Mouse (Mus musculus) inflammation-experienced regulatory T-cells, adult 6 months (primary cell): ENCODE results near the gene Krt81. TPM values are rescaled to one million over a fixed set of nuclear protein-coding genes. Genes with fewer than 3 reads are reported as not detected.
A peak's percentile ranks its signal among the peaks of the same experiment; 100 is the strongest.

ENCODE experiments used
- ATAC-seq: one replicate; pipeline ENCODE4 v1.8.0; 2017
- polyA plus RNA-seq, 3 experiments: library from polyadenylated mRNA; unstranded; fragments of 100-300 nt; shearing (Covaris generic); gene quantifications; one replicate each; pipeline ENCODE4 v1.2.1; 2017

Gene Krt81
- not detected for polyA plus RNA-seq

DNA sequence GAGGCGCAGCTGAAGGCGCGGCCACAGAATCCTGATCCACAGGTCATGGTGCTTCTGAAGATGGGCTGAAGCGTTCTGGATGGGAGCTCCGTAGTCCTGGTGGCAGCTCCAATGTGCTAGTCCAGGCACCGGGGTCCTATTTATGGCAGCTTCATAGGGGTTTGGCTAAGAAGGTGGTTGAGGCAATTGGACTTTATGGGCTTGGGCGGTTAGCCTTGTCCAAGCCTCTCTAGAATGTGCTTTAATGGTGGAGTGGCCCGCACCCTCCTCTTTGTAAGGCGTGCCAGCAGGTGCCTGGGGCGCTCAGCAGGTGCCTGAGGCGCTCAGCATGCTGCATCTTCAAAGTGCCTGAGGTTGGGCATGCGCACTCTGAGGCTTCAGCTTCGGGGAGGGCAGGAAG, at the start of gene Krt81:
TSS of gene Krt81 (minus strand) at position 101 of the 400 bp plus-strand sequence.
- ATAC-seq = no peak

DNA sequence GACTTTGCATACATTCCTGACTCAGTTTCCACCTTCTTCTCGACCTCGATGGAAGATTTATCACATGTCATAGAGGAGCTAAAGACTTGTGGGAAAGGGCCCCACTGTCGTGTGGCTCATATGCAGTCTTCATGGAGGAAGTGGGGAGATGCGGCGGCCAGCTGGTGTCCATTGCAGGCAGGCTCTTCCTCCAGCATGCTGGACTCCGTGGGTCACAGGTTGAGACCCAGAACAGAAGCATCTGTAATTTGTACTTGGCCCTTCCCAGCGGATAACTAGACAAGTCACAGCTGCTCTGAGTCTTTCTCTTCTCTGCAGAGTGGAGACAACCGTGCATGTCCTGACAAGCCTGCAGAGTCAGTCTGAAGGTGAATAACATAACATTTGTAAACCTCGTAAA, 44.7 kb upstream of the Krt81 start:
- ATAC-seq = no peak

DNA sequence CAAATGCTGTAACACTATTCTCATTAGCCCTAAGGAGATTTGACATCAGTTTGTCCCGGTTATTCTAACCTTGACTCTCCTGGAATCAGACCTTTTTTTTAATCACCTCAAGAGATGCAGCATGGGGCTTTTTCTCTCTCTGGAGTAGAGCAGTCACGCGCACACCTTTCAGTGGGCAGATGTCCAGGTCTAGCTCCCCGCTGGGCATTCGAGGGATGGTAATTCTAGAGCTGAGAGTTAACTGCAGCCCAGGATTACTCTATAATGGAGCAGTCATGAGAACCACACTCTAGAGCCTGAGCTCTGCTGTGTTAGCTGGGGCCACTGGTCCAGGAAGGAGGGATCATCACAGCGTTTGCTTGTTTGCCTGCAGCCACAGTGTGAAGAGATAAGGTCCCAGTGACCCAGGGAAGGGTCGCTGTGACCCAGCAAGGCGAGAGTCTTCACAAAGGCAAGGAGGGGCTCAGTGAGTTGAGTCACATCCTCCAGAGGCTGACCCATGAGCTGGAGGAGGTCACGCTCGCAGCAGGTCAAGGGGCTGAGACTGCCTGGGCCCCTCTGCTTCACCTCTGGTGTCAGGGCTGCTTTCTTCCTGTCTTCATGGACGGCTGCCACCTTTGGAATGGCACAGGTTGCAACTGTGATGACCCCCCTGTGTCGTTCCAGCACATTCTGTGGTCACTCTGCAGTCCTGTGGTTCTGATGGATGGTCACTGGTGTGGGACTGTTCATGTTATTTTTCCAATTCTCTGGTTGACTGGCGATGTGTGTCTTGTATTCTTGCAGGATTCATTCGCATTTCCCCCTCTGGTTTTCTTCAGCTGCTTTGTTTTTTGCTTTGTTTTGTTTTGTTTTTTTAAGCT, 43.6 kb upstream of the Krt81 start:
- no peak for ATAC-seq

DNA sequence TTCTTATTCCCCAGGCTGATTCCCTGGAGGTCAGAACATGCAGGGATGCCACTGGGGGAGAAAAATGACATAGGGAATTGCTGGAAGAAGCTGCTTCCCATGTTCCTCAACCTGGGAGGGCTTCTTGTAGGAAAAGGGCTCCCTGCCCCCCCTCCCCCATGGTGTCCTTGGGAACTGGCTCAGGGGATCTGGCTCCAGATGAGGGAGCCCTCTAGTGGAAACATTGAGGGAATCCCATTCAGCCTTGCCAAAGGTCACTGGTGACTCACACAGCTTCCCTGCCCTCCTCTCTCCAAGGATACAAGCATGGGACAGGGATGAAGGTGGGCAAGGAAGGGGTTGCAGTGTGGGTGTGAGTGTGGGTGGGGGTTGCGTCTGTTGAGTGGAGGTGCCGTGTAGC, 33.6 kb upstream of the Krt81 start:
- no peak for ATAC-seq

DNA sequence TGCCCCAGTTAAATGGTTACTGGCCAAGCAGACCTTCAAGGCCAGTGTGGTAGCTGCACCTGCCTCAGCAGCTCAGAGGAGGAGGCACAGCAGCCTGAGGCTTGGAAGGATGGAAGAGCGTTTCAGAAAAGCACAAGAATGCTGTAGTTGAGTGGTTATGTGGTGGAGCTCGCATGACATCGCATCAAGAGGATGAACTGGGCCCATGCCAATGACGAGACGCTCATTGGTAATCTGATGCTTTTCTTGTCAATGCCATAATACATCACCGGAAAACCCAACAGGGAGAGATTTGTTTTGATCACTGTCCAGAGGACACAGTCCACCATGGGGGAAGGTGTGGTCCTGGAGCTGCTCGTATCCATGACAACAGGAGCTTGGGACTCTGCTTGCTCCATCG, 31.7 kb upstream of the Krt81 start:
- ATAC-seq = no peak

DNA sequence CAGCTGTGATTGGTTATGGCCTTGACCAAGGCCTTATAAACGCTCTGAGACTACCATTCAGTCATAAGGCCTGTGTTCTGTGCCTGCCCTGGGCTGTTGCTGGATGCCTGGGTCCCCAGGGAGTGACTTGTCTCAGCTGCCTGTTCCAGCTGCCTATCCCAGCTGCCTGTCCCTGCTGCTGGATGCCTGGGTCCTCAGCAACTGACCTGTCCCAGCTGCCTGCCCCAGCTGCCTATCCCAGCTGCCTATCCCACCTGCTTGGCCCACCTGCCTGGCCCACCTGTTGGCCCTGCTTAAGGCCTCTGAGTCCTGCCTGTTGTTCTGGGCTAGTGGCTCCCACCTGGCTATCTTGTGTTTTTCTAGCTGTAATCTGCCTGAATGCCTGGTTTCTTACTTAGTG, 30.7 kb upstream of the Krt81 start:
- ATAC-seq = no peak

DNA sequence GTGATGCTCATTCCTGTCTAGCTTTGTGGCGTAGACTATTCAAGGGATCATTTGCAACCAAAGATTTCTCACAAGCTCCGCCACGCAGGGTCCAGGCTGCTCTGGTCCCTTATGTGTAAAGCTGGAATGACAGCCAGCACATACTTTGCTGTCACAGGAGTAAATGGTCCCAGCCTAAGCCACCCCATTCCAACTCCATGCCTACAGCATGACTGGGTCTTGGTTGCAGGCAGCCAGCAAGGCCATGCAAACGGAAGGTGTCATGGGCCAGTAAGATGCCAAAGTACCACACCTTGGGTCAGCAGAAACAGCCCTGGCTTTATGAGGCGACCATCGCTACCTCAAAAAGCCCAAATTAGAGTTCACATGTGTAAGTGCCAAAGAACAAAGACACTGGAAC, 30.2 kb upstream of the Krt81 start:
- ATAC-seq = no peak

DNA sequence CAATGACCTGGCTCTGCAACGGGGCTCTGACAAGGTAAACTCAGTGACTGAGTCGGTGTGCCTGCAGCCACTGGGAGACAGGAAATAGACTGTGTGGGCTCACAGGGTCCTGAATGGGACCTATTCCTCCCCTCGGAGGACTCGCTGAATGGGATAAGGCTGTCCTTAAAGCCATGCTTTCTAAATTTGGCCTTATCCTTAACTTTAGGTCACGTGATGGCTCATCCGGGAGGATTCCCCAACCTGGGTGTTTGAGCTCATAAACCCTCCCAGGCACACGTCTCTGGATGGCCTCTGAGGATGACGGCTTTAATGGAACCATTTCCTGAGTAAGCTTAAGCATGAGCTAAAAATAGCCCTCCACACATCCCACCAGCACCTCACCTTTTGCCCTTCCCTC, 29.2 kb upstream of the Krt81 start:
- ATAC-seq = no peak

DNA sequence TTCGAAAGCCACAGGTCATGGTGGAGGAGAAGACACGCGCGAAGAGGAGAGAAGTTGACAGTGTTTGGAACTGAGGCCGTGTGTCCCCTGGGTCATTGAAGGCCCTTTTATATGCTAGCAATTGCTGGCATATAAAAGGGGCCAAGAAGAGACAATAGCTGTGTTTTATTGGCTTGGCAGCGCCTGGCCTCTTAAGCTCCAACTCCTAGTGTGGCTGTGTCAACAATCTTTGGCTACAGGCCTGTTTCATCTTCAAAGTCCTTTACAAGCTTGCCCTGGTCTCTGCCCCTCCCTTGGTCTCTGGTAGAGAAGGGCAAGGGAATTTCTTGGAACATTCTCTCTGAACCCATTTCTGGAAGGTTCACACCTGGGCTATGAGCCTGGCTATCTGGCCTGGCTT, 27.9 kb upstream of the Krt81 start, which contains the start of gene Krt83:
TSS of gene Krt83 (minus strand) at position 82 of the 400 bp plus-strand sequence.
- ATAC-seq = no peak

DNA sequence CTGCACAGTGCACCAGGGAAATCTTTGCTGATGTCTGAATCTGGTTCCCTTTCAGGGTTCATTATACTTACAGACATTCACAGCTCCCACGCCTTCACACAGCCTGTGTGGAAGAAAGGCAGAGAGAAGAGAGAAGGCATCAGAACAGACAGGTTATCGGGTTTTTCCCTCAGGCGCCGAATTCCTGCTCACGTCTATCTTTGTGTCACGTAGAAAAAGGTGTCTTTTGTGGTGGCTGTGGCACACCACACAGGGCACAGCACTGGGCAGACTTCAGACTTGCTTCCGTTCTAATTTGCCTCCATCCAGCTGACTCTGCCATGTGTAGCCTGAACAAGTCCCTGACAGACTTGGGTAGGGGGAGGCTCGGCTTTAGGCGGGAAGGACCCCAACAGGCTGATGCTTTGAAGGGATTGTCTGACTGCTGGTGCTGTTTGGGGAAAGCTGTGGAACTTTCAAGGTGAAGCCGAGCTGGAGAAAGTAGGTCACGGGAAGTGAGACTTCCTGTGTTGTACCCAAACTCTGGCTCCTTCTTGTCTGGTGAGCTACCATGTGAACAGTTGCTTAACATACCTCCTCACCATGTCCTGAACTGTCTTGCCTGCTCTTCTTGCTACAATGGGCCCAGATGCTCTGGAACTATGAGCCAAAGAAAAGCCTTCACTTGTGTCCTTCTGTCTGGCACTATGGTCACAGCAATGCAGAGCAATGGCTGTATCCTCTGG, 22.5 kb upstream of the Krt81 start:
- peak; percentile 64 for ATAC-seq

DNA sequence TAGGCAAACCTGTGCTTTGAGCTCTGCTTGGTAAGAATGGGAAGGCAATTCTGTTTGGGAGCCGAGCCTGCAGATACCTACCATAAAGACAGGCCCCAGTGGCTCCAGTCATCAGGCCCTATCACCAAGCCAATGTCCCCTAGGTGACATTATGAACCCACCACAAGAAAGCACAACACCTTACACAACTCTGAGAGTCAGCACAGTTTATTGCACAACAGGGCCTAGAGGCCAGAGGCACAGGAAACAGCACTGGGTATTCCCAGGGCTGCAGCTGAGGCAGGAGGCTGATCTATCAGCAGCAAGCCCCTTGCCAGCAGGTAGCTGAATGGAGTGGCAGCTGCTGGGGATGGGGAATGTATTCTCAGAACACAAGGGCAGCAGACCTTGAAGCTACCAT, 21.4 kb upstream of the Krt81 start:
- no peak for ATAC-seq

DNA sequence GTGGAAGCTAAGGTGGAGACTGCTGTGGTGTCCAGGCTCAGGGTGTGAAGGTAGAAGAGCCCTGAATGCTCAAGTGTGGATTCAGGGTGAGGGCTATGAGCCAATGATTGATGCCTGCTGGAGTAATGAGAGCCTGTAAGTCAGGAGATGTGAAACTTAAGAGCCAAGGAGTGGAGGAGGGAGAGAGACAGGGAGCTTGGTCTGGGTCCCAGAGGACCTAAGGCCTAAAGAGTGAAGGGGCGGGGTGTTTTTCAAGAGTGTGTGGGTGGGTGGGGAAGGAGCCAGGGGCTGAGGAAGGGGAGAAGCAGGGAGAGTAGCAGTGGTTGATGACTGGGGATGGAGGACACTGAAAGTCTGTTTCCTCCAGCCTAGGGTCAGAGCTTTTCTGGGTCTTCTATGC, 20.1 kb upstream of the Krt81 start:
- ATAC-seq = no peak

DNA sequence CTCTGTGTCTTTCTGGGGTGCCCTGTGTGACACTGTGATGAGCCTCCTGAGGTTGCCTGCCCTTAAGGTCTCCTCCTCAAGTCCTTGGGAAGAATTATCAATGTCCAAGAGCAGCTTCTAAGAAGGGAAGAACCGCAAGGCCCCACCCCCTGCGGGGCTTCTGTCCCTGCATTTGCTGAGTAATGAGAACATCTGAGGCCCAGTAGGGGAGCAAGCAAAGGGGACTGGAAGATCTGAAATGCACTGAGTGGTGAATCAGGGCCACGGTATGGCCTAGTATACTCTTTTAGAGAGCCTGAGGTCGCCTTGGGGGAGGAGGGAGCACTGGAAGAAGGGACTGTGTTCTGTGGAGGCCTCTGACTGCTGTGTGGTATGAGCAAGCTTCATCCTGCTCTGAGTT, 18.5 kb upstream of the Krt81 start:
- ATAC-seq = no peak

DNA sequence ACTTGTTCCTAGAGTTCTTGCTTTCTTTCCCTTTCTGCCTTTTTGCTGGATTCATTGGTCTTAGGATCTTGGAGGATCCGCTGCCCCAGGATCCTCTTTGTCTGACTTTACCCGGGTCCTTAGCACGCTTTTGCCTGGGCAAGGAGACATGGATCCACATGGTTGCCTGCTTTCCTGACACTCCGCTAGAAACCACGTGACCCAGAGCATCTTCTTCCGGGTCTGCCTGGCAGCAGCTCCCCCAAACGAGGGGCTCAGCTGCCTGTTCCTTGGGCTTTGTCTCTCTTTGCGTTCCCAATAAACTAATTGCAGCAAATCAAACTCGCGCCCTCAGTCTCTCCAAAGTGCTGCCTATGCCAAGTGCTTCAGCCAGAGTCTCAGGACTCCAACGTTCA, 16.1 kb upstream of the Krt81 start:
- no peak for ATAC-seq

DNA sequence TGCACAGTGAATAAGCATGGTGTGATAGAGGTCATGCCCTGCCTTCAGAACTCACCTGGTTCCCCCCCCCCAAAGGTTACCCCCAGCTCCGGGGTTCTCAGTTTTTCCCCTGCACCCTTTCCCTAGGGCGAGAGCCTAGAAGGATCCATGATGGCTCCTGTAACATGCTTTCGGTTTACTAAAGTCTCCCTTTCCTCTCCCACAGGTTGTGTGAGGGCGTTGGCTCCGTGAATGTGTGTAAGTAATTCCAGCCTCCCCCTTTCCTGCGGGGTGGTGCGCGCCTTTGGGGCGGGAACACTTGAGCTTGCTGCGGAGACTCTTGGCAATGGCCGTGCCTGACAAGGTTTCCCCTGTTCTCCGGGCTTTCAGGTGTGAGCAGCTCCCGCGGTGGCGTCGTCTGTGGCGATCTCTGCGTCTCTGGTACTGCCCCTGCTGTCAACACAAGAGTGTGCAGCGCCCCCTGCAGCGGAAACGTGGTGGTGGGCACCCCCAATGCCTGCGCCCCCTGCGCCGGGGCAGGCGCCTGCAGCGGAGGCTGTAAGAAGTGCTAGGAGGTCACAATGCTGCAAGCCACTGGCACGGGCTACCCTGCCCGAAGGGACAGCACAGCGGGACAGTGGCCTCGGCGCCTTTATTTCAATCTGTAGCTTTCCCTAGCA, 15.6 kb upstream of the Krt81 start:
- ATAC-seq = peak; percentile 48

DNA sequence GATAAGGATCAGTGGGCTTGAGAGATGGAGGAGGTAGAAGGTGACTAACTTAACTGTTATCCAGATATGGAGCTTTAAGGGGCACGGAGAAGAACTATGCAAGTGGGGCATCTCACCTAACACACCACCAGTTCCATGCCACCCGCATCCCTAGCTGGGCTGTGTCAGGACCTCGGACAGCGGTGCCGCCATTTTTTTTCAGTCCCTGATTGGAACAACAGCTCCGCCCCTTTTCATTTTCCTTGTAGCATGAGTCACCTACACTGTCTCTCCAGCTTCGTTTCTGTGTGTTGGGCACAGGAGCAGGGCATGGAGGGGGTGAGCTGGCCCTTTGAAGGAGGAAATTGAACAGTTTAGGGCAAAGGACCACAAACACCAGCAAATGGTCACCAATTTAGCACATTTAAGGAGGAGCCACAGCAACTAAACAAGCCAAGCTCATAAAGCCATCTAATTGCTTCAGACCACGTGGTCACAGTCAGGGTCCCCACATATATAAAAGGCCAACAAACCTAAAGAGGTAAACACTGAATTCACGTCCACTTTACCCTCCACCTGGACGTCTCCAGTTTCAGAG, 9.5 kb upstream of the Krt81 start, which contains the start of gene Krt86:
TSS of gene Krt86 (plus strand) at position 527 of the 577 bp plus-strand sequence.
- ATAC-seq = no peak

DNA sequence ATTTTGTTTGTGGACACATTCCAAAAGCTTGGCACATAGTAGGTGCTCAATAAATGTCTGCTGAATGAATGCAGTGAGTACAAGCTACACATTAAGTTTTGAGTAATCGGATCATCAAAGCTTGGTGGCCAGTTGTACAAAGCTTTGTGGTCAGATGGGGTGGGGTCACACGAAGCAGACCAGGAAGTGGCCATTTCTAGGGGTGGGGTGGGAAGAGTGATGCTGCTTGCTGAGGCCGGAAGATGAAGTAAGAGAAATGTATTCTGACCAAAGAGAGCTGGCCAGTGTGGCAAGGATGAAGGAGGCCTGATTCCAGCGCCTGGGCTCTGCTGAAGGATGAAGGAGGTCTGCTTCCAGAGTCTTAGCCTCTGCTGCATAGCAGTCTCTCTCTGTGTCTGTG, 5.5 kb upstream of the Krt81 start:
- no peak for ATAC-seq

DNA sequence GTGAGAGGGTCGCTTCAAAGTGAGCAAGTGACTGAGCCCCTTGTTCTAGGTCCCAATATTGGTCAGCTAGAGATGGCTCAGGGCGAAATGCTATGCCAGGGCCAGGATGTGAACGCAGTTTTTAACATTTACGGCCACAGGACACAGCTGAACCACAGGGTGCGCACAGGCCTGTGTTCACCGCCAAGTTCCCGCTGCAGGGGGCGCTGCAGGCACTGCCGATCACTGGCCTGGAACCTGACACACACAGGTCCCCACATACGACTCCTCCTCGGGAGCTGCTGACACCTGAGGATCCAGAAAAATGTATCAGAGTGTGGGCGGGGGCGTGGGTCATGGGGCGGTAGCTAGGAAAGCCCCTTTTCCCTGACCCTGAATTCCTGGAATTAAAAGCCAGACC, 4.3 kb downstream of the Krt81 start:
- no peak for ATAC-seq

DNA sequence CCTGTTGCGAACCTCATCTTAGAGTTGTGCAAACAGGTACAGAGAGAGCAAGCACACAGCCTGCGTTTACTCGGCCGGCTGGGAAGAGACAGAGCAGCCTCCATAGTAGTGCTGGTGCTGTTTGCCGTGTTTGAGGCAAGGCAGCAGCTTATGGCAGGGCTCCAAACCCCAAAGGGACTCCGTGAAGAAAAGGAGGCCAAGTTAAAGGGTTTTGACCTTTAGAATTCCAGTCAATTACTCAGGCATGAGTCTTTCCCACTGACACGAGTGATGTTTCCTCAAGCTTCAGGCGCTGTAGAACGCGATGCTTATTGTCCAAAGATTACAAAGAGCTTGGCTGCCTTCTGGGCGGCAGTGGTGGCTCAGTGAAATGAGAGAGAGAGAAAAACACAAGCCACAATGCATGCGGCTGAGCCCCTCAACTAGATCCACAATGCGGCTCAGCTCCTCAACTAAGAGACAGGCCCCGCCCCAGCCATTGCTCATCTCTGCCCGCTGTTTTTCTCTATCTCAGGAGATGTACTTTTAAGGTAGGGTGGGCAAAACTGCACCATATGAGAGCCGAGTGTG, 5.1 kb downstream of the Krt81 start:
- no peak for ATAC-seq

DNA sequence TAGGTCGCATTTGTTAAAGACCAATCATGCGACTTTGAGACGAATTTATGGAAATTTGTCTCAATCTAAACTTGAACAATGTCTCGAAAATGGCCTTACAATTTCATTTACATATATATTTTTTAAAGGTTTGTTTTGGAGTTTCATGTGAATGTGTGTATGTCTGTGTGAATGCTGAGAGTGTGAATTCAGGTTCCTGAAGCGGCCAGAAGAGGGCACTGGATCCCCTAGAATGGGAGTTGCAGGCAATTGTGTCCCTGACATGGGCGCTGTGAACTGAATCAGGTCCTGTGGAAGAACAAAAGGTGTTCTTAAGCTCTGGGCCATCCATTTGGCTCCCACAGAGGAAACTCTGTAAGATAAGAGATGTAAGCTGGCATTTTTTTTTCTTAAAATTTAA, 7.7 kb downstream of the Krt81 start:
- ATAC-seq = no peak

DNA sequence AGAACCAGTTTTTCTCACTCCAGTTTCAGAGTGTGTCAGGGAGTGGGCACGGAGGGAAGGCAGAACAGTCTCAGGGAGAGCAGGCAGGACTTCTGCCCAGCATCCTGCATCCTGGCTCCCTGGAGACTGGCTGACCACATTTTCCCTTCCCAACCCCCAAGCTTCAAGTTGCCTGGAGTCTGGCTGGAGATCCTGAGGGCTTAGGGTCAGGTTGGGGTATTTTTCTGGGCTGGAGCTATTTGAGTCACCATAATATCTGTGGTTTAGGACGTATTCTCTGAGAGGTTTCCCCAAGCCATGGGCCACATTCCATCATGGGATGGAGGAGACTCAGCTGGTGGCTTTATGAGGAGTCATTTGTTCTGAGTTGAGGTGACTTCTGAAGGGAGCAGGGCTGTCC, 8.3 kb downstream of the Krt81 start:
- no peak for ATAC-seq

DNA sequence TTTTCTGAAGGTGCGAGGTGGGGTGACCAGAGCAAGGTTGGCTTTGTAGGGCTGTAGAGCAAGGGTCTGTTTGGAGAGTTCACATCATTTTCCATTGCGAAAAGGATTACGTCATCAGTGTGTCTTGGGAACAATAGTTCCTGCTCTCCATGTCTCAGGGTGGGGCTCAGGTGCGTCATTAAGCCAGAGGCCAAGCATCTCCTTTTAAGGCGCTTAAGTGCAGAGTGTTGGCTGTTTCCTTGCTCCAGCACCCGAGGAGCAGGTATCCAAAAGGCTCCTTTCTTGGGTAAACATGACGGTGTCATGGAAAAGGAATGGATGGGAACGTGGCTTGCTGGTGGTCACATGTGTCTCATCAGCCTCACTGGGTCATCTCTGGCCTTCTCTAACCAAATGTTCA, 8.8 kb downstream of the Krt81 start:
- no peak for ATAC-seq
